Mouse (Mus musculus) E14TG2a.4 (cell line): Measurements from ENCODE around the gene Adgrg3.

Experiments used
- CTCF ChIP-seq: conservative IDR thresholded peaks from 2 replicates; pipeline ENCODE4 v1.5.1; 2014; ENCODE audit warnings: low read length
- NANOG ChIP-seq: IDR thresholded peaks from 2 replicates; pipeline ENCODE4 v1.6.1; 2014; ENCODE audit warnings: borderline replicate concordance, low read length, mixed read lengths
- POU5F1 ChIP-seq: IDR thresholded peaks from 2 replicates; pipeline ENCODE4 v1.6.1; 2014; ENCODE audit warnings: low read length, borderline replicate concordance

- no peak for TF ChIP-seq NANOG
- no peak for TF ChIP-seq CTCF
- TF ChIP-seq POU5F1: no peak
These were observed 33.5 kb upstream of the Adgrg3 start for GRCm38 (mm10) chr8:94983881-94984516.
